Mouse (Mus musculus): ENCODE data around the gene Nup88. TPM values are rescaled to one million over a fixed set of nuclear protein-coding genes. Genes with fewer than 3 reads are reported as not detected.
"Not testable (repeated sequence)": the region's sequence is repeated elsewhere in the genome, so short reads cannot be mapped to it uniquely, and the experiment has no call there.

The Nup88 gene
- total RNA-seq, 4 experiments from 2014 or later: 50.9 to 62.2 (median 52.4) TPM

DNA sequence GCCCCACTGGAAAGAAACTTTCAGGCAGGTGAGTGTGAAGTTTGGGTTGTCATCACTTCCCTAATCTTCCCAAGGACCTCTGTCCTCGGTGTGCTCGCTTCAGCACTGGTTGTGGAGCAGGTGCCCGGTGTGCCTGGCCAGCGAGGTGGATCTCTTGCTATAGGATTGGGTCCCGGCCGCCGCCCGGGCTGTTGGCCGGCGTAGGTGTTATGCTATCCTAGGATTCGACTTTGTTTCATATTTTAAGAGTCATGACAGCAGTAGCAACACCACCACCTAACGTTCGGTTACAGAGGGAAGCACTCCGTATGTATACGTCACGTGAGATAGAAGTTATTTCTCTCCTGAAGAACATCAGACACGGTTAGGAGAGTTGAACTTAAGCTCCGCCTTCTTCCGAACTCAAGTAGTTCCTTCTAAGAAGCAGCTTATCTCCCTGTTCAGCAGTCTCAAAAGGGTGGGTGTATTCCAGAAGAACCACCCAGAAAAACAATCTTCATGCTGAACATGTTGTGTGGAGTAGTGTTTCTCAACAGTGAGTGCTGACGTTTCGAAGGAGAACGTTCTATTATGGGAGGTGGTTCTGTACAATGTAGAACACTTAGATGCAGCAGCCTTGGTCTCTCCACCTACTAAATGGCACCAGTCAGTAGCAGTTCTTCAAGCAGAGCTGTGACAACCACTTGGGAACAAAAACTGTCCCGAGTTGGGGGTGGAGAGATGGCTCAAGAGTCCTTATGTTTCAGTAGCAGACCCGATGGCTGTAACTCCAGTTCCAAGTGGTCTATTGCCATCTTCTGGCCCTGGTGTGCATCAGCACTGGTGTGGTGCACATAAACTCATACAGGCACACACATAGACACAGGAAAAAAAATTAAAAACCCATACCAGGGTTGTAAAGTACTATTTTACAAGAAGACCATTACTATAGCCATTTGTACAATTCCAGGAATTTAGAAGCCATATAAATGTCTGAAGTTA lies 1.1 kb upstream of the Nup88 start:
- DNase-seq (ENCODE audit: low spot score in 2 of 2): no peak

DNA sequence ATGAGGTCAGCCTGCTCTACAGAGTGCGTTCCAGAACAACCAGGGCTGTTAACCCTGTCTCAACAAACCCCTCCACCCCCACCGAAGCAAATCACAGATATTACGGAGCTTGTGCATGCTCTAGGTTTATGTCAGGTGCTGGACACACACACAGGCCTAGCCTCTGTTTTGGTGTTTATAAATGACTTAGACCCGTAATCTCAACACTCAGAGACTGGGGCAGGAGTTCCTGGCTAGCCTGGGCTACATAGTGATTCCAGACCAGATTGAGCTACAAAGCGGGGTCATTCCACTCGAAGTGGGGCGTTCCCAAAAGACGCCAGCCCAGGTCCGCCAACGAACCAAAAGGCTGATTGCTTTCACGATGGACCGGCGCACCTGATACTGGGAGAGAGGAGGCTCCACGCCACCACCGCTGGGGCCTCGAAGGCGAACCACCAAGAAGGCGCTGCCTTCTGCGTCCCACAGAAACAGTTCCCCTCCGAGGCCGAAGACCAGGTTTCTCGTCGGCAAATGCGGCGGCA lies 440 bp downstream of the Nup88 start:
- no peak for DNase-seq (ENCODE audit: low spot score in 2 of 2)

DNA sequence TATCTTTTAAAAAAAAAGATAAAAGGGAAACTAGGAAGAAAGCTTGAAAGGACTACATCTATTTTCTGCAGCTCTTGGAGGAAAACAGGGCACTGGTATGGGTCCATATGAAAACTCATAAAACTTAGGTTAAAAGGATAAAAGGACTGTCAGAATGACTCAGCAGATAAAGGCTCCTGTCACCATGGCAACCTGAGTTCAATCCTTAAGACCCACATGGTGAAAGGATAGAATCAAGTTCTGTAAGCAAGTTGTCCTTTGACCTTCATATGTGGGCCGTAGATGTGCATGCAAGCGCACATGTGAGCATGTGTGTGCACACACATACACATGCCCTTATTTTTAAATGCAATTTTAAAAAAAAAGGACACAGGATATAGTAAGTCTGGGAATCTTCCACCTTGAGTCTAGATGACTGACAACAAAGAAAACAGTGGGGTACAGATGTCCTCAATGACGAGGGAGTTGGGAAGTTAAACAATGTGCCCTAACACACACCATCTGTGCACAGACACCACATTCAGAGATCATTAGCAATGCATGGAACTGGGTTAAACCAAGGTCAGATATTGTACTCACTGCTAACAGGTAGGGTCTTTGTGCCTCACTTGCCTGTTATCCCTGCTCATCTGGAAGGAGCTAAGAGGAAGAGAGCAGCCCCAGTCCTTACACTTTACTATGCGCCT lies 5.4 kb downstream of the Nup88 start:
- DNase-seq (ENCODE audit: low spot score in 2 of 2): no peak

DNA sequence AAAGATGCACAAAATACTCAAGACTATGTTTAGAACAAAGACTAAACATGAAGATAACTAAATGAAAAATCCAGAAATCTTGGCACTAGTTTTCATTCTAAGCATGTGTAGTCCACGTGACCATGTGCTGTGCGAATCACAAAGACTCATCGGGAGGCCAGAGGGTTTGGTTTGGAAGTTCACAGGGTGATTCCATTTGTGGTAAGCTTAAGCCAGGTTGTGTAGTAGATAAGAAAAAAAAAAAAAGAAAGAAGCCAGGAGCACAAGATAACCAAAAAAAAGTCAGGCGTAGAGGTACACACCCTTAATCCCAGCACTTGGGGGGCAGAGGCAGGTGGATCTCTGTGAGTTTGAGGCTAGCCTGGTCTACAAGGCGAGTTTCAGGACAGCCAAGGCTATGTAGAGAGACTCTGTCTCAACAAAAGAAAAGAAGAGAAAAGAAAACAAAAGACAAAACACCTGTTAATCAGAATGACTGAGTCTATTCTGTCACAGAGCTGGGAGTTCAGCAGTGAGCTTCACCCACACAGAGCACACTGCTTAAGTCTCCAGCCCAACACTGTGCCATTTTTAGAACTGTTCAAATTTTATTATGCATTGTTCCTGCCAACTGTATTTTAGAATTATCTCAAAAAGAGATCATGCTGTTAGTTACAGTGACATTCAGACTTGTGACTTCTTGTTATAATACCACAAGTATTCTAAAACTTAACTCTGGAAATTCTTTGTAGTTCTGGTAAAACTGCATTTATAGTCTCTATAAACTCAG lies 8.8 kb downstream of the Nup88 start:
- no peak for DNase-seq (ENCODE audit: low spot score in 2 of 2)

DNA sequence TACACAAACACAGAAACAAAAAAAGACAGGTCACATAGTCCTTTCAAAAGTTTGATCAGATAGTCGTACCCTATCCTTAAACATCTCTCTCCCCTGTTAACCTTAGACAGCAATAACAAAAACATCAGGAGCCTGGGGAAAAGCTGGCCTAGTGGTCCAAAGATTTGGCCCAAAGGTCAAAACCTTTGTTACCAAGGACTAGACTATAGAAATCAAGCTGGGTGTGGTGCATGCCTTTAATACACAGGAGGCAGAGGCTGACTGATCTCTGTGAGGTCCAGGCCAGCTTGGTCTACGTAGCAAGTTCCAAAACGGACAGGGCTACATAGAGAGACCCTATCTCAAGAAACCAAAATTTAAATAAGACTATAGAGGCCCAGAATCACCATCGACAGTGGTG lies 15.1 kb downstream of the Nup88 start:
- no peak for DNase-seq (ENCODE audit: low spot score in 2 of 2)

DNA sequence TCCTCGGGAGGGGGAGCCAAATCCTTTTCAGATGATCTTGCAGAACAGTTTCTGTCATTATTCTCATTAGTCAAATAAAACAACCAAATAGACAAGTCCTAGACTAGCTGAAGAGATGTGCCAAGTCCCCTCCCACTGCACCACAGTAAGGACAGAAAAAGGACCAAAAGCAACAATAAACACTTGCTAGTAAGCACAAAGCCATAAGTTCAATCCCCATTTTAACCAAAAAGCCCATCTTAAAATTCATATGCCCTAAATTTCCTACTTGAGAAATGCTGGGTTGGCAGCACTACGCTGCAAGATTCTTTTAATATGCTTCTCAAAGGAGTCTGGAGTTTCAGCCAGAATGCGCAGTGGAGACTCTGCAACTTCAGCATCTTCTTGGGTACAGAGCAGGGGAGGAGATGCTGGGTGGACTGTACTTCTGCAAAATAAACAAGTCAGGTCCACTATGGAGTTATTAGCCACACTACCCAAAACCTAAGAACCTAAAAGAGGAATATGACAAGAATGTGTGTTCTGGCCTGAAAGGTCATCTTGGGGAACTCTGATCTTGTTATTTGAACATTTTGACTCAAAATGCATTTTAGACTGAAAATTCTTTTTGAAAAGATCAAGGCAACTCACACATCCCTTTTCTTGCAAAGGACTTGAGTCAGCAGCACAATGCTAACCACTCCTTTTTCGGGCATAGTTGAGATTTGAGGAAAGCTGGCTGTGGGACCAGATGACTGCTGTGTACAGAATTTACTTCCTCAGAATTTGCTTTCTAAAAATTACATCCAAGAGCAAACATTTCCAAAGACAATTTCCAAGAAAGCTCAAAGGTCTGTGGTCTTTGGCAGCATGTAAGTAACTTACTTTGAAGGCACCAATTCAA lies 24.6 kb downstream of the Nup88 start:
- DNase-seq (ENCODE audit: low spot score in 2 of 2): no peak

DNA sequence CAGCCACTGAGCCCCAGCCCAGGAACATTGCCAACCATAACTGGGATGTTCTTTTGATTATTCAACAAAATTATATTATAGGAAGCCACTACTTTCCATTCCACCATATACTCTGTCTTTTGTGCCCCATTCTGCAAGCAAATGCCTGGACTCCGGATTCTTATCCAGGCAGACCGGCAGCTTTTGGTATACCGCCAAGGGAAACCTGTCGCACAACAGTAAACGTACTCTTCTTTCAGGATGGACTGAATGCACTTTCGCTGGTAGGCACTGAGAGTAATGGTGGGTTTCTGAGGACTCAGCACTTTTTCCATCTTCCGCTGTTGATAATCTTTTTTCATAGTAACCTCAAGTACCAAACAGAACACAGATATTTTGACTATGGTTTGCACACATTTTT lies 26.1 kb downstream of the Nup88 start:
- DNase-seq (ENCODE audit: low spot score in 2 of 2): no peak

DNA sequence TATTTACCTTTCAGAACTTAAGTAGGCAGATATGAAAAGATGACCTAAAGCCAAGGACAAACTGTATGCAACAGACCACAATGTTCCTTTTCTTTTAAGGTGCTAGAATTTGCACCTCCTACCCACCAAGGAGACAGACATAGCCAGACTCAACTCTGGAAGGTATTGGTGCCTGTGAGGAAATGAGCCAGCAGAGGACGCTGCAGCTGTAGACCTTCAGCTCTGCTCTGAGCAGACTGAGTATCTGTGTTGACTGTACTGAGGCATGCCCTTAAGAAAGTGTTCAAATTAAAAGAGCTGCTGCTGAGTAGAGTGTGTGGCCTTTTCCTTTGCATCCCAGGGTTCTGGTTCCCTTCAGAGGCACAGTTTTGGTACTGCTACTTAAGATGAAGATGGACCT lies 27.2 kb downstream of the Nup88 start:
- DNase-seq (ENCODE audit: low spot score in 2 of 2): no peak

DNA sequence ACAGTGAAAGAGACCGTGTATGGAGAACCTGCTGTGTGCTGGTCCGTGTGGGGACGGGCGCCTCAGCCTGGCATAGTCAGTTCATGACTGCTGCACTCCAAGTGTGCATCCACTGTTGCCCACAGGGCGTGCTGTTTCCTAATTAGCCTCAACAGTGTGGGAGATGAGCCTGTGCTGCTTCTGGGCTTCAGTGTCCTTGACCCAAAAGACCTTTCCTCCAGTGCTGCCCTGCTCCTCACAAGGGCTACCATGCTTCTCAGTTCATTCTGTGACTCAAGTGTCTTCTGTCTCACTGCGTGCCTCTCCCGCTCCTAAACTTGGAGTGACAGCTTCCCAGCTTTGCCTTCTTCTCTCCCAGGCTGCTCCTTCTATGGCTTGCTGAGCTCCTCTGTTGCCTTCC lies 34.5 kb downstream of the Nup88 start:
- DNase-seq (ENCODE audit: low spot score in 2 of 2): no peak

DNA sequence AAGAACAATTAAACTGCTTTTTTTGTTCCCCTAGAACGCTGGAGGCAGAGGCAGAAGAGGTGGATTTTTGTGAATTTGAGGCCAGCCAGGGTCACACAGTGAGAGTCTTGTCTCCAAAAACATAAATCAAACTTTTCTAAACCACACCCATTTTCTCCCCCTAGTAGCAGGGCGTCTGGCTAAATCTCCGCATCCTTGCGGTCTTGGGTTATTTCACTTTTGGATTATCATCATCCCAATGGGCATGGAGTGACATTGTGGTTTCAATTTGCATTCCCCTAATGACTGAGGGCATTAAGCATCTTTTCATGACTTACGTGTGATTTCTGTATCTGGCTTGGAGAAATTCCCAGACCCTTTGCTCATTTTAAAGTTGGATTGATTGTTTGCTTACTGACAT lies 38.3 kb downstream of the Nup88 start:
- no peak for DNase-seq (ENCODE audit: low spot score in 2 of 2)

DNA sequence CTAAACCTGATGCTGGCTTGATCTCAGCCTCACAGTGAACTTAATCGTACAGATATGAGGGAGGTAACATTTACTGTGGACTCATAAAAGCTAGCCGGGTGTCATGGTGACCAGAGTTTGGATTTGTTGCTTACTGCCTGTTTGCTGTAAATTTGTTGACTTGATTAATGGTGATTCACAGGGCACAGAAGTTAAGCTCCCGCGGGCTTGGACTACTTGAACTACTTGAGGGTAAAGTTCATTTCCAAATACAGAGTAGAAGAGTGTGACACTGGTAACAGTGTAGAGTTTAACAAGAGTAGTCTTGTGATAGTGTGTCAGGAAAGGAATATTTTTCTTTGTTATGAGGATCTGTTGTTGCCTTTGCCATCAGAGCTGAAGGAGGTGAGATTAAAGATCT lies 50.2 kb downstream of the Nup88 start:
- no peak for DNase-seq (ENCODE audit: low spot score in 2 of 2)

DNA sequence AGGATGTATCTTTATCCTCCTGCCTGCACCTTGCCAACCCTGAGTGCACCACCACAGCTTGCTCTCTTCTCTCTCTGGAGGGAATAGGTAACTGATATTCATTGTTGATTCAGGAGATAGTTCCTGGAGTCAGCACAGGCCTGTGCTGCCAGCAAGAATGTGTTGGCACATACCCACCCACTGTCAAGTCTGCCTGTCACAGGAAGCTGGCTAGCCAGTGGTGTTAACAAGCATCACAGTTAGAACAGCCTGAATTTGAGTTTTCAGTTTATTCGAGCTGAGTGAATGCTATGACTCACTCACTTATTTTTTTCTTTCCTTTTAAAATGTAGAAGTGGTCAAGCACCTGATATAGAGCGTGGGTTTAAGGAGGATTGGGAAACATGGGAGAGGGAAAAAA lies 51.9 kb downstream of the Nup88 start:
- peak; percentile 17 to 29 for DNase-seq (ENCODE audit: low spot score in 2 of 2)

DNA sequence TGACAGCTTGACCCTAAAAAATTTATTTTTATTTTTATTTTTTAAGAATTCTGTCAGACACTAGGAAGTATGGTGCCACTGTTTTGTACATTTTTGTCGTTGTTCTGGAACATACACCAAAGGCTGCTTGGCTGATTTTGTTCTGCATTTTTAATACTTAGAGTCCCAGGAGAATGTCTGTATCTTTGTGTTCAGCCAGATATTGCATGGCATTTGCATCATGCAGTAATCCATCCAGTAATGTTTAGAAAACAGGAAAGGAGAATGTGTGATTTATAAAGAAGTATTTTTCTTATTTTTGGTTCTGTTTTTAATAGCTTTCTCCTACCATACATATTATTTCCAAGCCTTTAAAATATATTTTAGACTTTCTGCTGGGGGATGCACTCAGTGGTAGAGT lies 57.9 kb downstream of the Nup88 start:
- DNase-seq (ENCODE audit: low spot score in 2 of 2): no peak

DNA sequence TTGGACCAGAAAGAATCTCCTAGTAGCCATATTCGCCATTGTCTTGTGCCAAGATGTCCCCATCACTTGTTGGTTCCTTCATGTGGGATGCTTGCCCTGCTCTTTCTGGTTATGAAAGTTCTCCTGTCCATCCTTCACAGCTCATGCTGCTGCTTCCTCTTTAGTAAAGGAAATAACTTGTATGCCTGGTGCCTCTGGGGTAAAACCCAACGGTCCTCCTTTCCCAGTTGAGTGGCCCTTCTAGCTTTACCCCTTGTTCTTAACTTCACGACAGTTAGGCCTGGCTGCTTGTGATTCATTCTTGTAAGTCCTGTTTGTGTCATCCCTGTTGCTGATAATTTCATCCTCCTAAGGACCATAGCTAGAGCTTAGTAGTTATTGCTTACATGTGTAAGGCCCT lies 58.5 kb downstream of the Nup88 start:
- DNase-seq (ENCODE audit: low spot score in 2 of 2): no peak

DNA sequence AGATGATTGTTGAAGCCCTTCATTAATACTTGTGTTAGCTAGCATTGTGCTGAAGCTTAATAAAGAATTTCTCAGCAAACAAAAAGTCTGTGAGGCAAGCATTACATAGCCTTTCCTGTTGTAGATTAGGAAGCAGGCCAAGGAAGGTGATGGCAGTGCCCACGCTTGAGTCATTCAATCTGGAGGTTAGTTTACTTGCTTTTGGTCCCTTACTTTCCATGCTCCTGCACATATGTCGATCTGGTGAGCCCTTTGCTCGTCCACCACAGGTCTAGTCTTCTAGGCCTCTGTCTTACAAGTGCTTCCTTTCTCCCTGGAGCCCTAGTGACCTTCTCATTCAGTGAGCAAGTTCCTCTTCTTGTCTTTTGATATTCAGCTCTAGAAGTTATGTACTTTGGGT lies 63.1 kb downstream of the Nup88 start:
- DNase-seq (ENCODE audit: low spot score in 2 of 2): no peak

DNA sequence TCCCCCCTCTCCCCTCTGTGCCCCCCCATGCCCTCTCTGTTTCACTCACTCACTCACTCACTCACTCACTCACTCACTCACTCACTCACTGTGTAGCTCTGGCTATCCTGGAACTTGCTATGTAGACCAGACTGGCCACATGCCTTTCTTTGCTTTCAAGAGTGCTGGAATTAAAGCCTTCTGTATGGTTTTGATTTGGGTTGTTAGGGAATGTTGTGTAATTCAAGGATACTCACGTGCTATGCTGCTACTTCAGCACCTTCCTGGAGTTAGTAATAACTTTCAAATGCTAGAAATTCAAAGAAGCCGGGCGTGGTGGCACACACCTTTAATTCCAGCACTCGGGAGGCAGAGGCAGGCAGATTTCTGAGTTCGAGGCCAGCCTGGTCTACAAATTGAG lies 71.6 kb downstream of the Nup88 start:
- DNase-seq (ENCODE audit: low spot score in 2 of 2): not testable (repeated sequence)

DNA sequence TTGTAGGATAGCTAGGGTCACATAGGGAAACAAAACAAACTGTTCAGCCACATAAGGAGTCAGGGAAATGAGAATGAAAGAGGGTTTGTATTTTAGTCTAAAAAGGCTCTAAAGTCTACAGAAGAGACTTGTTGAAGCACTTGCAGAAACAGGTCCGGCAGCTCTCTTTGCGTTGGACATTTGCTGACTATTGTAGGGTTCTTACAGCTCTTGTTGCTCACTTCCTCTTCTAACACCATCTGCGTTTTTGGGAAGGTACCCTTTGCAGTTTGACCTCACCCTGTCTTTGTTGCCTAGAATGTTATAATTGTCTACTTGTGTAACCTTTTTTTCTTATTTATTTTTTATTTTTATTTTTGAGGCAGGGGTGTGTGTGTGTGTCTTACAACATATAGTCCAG lies 72.1 kb downstream of the Nup88 start:
- no peak for DNase-seq (ENCODE audit: low spot score in 2 of 2)

Measured in layer of hippocampus, adult 8-10 months (tissue).